Mouse (Mus musculus) small intestine, adult 2 months (tissue): Measurements from ENCODE around the gene Boll.

Experiments
- CTCF ChIP-seq: fragments of 200-500 bp; IDR thresholded peaks from 2 replicates; pipeline ENCODE4 v1.5.1; 2012; ENCODE audit warnings: low read depth, mild to moderate bottlenecking, control low read depth, inconsistent platforms, low read length, moderate library complexity, mixed read lengths; ENCODE audit not compliant: insufficient replicate concordance, insufficient read length; ENCODE audit errors: extremely low read depth
- POLR2A ChIP-seq: fragments of 200-500 bp; IDR thresholded peaks from 2 replicates; pipeline ENCODE4 v1.6.1; 2012; ENCODE audit warnings: low read depth, mild to moderate bottlenecking, control low read depth, inconsistent platforms, low read length, moderate library complexity

GRCm38 (mm10) chr1:55205808-55206327 lies 157.4 kb downstream of the Boll start:
- no peak for TF ChIP-seq POLR2A
- TF ChIP-seq CTCF, result no peak
